Mouse (Mus musculus): ENCODE measurements at regions not wholly inside any gene's neighbourhood (a gene's known extent, or its start where the extent isn't known, plus 50 kb on each side); places are given as distances from the start of the nearest gene placed in this dataset.

DNA sequence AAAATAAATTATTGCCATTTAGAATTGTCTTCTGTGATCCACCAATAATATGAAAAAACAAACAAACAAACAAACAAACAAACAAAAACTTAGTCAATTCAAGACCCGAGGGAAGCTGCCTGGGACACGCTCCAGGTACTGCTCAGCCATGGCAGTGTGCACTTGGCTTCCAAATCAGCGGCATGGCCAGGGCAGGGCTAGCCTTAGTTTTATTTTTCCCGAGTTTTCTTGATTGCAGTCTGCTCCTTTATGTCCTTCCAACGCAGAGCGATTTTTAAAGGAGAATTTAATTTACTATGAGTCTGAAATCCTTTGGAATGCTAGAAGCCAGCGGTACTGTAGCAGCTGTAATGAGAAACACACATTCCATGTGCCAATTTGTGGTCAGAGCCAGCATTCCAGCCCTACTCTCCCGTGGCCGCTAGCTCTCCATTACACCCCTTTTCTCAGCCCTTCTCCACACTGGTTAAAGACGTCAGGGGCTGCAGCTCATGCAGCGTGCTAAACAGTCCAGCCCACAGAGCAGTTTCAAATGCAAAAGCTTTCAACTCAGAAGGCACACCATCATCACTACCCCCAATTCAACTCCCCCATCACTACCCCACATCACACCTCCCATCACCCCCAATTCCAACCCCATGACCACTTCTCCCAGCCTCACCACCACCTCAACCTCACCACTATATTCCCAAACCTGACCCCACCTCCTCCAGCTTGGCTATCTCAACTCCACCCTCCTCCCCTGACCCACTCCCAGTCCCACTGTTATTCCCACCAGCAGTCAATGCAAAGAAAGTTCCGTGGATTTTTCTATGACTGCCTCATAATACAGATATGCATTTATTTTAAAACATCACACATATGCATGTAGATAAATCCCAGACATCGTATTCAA lies 187.9 kb upstream of the Gas1 start:
- DNase-seq (ENCODE audit: low spot score): no peak

DNA sequence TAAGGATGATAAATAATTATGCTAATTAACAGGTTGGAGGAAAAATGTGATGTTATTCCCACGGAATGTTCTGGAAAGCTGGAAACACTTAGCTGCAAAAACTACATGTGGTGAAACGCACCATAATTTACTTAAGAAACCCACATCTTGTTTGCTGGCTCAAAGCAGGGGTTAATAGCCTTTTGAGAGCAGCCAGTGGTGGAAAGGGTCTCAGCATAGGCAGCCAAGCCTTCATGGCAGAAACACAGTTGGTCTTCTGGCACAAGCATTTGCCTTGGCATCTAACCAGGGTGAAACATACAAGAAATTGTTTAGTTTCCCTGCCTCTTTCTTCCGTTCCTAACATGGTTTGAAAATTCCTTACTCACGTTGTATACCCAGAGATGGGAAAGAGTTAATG lies 192.1 kb upstream of the Gas1 start:
- no peak for DNase-seq (ENCODE audit: low spot score)

DNA sequence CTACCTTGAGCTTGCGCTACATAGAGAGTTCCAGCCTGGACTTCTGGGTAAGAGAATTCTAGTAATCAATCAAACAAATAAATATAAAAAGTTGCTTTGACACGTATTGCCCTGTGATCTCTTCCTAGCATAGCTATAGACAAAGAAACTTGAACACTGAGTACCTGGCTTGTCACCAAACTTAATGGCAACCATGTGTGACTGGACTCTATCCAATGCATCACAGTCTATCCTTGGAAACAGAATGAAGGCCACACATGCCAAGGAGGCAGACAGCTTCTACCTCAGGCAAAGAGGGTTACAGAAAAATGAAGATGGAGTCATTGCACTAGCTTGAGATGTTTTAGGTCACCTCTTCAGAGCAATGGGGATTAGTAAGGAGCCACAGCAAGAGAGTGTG lies 194.5 kb upstream of the Gas1 start:
- no peak for DNase-seq (ENCODE audit: low spot score)

DNA sequence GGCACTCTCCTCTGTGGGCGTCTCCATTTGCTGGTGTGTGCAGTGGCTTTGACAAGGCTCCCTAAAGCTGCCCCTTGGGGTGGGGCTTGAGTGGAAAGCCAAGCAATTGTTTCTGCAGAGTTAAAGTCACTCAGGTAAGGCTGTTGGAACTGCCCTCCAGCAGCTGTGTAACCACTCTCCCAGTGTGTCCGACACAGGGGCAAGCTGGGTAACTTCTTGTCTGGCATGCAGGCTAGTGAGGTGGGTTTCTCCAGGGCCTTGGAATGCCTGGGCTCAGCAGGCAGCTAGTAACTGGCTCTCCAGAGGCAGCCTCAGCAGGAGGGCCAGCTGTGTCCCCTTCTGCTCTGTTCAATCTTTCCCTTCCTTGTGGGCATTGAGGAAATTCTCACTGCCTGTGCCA lies 199.5 kb upstream of the Gas1 start:
- no peak for DNase-seq (ENCODE audit: low spot score)

DNA sequence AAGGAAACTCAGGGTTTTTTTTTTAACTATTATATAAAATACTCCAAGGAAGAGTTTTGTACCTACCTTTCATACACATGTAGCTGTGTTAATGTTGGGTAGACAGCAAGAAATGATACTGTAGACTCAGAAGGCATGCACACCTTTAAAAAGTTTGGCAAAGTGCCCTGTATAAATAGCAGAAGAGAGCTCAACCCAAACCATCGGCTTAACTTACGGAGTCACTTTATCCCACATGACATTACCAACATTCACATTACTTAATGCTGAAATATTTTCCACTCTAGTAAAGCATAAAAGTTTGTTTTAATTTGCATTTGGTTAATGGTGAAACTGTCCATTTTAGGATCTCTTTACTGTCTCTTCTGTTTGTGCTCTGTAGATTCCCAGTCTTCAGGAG lies 205.7 kb upstream of the Gas1 start:
- DNase-seq (ENCODE audit: low spot score): no peak

DNA sequence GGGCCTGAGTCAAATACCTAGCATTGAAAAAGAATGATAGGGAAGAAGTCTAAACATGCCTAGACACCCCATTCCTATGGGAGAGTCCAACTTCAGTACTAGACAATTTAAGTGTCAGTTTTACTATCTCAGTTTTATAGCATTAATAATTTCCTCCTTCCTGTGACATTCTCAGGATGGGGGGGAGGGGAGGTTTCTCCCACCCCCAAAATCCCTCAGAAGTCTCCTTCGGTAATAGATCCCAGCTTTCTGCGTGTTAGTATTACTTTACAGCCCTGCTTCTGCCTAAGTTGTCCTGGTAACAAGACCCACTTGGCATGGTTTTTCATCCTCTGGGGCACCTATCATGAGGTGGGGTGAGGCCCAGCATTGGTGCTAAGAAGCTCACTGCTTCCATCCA lies 202.9 kb upstream of the Dapk1 start:
- no peak for DNase-seq (ENCODE audit: low spot score)

DNA sequence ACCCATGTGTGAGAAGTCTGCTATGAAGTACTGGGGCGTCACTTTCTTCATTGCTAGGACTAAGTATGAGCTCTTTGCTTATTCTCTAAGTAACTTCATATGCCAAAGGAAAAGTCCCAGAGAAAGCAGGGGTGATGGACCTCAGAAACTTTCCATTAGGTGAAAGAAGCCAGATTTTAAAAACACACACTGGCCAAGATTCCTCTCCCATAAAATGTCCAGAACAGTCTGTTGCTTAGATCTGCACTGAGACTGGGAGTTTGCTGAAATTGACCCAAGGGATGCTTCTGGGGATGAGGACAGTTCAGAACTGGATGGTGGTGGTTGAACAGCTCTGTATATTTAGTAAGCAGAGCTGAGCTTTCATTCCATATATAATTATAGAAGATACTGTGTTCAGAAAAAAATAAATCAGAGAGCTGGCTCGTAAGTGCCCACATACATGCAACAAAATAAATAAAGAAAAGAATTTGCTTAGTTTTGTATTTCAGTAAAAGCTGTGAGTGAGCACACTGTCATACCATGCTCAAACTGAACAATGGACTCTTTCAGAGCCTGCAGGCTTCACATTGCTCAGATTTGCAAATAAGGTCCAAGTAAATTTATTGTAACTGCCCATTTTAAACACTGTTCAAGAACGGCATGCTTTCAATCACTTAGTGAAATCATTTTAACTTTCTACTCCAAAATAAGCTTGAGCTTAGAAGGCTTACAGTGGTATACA lies 200.8 kb upstream of the Dapk1 start:
- DNase-seq (ENCODE audit: low spot score): no peak

DNA sequence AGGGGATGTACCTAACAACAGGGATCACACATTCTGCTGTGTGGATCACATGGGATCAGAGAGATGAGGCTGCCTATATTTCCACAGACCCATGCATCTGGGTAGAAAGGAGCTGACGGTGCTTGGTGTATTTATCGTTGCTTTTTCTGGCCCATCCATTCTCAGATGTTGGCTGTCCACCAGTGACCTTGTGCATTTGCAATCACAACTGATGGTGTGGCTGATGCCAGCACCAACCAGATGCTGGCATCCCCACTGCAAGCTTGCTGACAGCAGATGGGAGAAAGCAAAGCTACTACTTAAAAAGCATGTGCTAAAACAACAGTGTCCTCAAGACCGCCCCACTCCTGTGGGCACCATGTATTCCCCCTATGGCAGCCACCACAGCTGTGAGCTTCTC lies 198.3 kb upstream of the Dapk1 start:
- DNase-seq (ENCODE audit: low spot score): no peak

DNA sequence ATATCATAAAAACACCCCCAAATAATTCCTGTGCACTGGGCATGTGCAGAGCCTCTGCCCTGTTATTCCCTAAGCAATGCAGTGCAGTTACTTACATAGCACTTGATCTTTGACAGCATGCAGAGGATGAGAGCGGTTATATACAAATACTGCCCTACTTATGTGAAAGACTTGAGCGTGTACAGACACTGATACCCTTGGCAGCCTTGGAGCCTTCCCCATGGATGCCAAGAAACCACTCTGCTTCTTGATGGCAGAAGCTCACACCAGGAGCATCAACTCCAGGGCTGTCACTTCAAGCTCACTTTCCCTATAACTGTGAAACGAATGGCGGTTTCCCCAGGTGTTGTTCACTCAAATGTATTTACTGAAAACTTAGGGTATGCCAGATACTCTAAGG lies 194.4 kb upstream of the Dapk1 start:
- DNase-seq (ENCODE audit: low spot score): no peak

DNA sequence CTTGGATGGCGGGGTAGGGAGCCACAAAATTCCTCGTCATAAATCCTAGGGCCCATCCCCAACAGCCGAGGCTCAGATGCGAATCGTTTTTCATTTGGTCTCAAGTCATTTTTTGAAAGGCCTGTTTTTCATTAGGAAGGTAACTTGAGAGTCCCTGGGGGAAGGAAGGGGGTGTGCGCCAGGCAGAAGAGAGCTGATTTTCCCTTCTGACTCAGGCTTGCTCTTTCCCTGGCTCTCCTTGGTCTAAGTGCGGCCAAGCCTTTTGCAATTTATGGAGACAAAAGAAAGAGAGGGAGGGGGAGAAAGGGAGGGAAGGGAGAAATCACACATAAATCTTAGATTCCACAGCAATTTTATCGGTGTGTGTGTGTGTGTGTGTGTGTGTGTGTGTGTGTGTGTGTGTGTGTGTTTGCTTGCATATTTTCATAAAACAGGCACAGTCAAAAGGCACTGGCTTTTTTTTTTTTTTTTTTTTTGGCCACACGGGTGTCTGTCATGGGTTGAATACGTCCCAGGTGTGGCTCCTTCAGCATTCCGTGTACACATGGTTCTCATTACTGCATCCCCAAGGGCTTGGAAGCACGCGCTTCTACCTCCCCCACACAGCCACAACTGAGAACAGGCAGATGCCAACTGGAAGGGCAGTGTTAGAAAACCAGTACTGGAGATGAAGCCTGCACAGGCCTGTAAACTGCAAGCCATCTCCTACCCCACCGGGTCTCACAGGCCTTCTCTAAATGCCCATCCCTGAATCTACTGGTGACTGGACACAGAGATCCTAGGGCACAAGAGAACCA lies 191.8 kb upstream of the Dapk1 start:
- DNase-seq (ENCODE audit: low spot score): no peak

DNA sequence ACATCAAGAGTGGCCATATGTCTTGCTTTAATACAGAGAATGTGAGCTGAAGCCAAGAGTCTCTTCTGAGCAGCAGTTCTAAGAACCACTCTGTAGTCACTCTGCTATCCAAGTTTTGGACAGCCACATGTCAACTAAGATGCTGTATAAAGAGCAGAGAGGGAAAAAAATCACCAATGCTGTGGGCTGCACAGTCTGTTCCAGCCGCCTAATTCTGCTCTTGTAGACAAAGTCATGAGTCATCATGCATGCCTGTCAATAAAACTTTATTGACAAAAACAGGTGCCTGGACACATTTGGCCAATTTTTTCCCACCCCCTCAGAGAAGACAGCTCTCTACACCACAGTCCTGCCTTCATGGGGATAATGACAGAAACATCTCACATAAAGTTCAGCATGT lies 185.7 kb upstream of the Dapk1 start:
- no peak for DNase-seq (ENCODE audit: low spot score)

DNA sequence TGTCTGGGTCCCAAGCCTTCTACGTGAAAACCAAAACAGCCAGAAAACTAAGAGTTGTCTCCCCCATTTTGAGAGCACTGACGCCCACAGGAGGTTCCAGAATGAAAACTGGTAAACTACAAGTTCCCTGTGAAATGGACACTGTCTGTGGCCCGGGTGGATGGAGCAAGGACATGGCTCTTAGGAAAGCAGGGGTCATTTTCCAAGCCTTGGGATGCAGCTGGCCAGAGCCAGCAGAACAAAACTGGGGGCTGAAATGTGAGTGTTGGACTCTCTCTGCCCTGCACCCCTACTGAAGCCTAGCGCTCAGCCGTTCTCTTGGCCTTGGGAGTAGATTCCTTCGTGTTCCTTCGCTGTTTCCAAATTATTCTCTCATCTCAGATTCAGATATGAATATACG lies 184.7 kb upstream of the Dapk1 start:
- no peak for DNase-seq (ENCODE audit: low spot score)

DNA sequence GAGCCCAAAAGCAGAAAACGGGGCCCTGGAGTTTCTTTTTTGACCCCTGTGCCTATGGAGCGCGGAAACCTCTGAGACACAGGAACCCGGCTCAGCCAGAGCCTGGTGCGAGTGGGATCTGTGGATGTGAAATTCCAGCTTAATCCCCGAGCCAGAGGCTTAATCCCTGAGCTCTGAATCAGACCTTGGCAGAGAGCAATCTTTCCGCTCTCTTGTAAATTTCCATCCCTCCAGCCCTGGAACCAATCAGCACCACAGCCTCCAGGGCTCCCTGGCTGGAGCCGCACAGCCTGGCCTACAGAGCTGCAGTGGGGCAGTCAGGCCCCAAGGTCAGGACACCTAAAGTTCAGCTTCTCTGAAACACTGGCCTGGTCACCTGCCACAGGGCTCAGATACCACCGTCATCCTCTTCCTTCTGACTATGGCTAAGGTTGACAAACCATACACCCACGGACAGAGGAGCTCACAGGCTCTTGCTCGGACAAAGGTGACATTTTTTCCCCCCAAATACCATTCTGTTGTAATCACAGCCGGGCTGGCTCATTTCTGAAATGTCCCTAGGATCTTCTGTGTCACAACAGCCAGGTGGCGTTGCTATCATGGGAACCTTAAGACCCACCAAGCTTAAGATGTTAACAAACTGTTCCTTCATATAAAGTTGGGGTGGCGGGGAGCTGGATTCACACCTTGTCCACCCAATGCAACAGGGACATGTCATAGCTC lies 184.2 kb upstream of the Dapk1 start:
- no peak for DNase-seq (ENCODE audit: low spot score)

DNA sequence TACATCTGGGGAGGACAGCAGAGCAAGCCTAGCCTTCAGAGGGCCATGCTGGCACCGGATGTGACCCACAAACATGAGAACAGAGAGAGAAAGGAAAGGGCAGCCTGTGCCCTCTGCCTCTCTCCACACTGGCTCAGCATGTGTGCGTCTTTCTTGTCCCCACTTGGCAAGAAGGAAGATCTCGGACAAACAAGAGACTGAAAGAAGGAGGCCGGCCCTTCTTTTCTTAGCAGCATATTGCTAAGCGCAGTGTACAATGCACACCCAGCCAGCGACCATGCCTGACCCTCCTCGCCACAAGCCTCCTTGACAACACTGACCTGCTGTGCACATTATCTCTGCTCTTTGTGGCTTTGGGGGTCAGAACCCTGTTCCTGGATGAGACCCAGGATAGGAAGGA lies 181.4 kb upstream of the Dapk1 start:
- no peak for DNase-seq (ENCODE audit: low spot score)

DNA sequence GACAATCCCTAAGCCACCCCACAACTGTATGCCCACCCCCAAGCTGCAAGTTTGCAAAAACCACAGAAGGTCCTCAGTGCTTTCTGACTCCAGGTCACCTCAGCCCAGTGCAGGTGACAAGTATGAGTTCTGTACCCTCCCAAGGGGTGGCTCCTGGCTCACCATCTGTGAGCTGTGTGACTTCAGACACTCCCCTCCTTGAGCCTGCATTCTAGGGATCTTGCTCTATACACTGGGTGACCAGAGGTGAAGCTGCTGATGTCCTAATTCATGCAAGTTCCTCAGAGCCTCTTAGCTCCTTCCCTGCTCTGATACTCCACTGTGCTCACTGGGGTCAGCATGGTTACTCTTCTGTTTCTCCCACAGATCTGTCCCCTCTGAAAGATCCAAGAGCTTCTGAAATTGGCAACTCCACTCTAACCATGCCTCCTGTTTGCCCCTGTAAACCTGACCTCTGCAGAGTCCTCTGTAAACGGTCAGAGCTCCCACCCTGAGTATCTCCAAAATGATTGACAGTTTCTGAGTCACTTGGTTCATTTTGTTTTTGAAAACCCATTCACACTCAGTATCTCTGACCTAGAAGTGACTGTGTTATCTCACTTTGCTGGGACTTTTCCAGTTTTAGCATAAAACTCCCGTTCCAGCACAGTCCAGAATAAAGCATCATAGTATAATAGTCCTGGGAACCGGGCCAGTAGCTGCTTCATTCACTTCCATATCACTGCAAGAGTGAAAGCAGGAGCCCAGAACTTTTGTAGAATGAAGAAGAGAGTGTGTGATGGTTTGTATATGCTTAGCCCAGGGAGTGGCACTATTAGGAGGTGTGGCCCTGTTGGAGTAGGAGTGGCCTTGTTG lies 180.7 kb upstream of the Dapk1 start:
- no peak for DNase-seq (ENCODE audit: low spot score)

DNA sequence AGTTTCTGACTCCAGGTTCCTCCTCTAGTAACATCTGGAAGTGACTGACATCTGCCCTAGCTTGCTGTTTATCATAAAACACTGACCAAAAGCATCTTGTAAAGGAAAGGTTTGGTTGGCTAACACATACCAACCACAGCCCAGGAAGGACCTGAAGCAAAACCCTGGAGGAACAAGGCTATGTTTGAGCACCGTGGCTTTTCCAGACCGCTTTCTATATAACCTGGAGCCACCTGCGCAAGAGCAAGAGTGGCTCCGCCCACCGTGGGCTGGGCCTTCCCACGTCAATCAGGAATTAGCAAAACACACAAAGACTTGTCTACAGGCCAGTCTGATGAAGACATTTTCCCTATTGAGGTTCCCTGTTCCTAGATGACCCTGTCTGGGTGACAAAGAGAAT lies 177.5 kb upstream of the Dapk1 start:
- no peak for DNase-seq (ENCODE audit: low spot score)

DNA sequence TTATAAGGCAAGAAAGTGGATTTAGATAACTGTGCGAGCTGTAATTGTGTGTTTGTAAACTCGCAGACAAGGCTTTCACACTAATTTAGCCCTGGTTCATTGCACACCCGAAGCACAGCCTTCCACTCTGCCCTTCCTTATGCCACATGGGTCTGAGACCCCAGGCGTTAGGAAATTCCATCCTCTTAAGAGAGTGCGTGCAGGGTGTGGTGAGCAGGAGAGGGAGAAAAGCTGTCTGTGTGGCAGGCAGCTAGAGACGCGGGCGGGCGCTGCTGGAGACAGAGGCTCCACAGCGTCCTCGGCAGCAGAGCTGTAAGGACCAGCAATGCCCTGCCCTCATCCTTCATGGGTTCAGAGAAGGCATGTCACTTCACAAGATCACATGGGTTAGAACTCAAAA lies 176.6 kb upstream of the Dapk1 start:
- no peak for DNase-seq (ENCODE audit: low spot score)

DNA sequence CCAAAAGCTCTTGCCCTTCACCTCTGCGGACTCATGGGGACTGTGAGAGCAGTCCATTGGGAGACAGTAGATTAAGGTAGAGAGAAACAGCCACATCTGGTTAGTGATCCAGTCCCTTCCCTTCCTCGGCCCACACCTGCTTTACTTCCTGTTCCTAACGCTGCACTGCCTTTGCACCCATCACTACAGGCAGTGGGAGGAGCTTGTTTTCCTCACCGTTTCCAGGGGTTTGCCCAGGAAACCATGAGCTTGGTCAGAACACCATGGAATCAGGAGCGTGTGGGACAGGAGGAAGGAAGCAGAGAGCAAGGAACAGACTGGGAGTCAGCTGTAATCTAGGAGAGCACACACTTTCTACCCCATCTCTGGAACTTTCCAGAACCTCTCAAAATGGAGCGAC lies 176.2 kb upstream of the Dapk1 start:
- DNase-seq (ENCODE audit: low spot score): no peak

DNA sequence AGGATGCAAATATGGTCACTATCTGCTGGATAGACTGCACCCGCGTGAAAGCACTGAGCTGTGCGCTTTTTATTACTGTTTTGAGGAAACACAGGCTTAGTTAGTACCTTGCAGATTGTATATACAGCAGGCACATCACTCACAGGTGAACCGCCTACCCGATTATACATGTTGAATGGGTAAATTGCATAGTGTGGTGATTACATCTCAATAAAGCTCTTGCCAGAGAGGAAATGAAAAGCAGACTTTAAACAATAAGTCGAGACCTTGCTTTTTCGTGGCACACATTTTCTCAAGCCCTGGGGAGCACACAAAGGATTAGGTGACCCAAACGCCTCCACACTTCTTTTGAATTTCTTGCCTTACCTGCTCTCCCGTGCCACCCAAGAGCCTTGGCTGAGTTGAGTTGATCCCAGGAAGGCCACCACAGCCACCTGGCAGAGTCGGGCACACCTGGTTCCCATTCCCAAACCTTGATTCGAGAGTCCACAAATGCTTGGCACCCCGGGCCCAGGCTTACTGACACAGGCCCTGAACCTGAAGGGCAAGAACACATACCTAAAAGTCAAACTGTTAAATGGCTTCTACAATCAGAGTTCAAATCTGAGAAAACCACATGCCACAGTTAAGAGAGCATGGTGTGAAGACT lies 175.4 kb upstream of the Dapk1 start:
- DNase-seq (ENCODE audit: low spot score): no peak

DNA sequence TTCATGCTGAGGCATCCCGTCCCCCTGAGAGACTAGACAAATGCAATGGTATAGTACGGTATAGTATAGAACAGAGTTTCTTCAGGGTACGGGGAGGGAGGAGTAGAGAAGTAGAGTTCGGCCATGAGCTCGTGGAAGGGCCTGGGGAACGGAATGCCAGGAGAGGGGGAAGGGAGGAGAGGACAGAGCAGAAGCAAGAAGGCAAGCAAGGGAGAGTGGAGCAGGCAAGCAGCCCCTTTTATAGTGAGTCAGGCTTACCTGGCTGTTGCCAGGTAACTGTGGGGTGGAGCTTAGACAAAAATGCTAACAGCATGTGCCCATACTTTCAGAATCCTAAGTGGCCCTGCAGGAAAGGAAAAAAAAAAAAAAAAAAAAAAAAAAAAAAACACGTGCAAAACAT lies 174.7 kb upstream of the Dapk1 start:
- DNase-seq (ENCODE audit: low spot score): no peak
